Mouse (Mus musculus) heart, postnatal 0 days (tissue): ENCODE results near the gene Ybx3.

ENCODE experiments used
- CTCF ChIP-seq: IDR thresholded peaks from 2 replicates; pipeline ENCODE4 v1.5.1; 2016; ENCODE audit warnings: antibody characterized with exemption, control low read depth, low read depth
- EP300 ChIP-seq: IDR thresholded peaks from 2 replicates; pipeline ENCODE4 v1.6.1; 2016; ENCODE audit warnings: antibody characterized with exemption, low read depth

DNA sequence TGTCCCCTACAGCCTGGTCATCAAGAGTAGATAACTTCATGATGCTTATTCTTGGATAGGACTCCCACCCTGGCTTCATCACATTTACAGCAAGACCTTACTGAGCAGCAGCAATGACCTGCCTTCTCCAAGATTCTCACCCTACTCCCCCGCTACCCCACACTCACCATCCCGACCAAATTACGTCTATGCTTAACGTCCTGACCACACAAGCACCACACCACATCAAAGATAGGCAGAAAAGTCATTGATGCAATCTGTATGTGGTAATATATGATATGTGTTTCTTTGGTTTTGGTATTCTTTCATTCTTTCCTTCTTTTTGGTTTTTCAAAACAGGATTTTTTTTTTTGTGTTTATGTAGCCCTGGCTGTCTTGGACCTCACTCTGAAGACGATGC, 15.1 kb downstream of the Ybx3 start:
- TF ChIP-seq EP300 (no peak), CTCF (no peak)
